Mouse (Mus musculus) cerebellum, adult 2 months (tissue): ENCODE data around the gene Ska3.

Experiments used
- CTCF ChIP-seq: fragments of 200-500 bp; IDR thresholded peaks from 2 replicates; pipeline ENCODE4 v1.5.1; 2011; ENCODE audit warnings: low read depth, mild to moderate bottlenecking, control low read depth, low read length, moderate library complexity, borderline replicate concordance; ENCODE audit not compliant: insufficient read depth
- POLR2A ChIP-seq: fragments of 200-500 bp; IDR thresholded peaks from 2 replicates; pipeline ENCODE4 v1.6.1; 2011; ENCODE audit warnings: low read length, control low read depth, borderline replicate concordance; ENCODE audit not compliant: insufficient read depth

- TF ChIP-seq CTCF (no peak), POLR2A (no peak)
These were observed 33.5 kb upstream of the Ska3 start for GRCm38 (mm10) chr14:57859520-57859919.
